Mouse (Mus musculus): ENCODE data around the gene Gm11567.
"Not testable (repeated sequence)": the region's sequence is repeated elsewhere in the genome, so short reads cannot be mapped to it uniquely, and the experiment has no call there.

The Gm11567 gene

GRCm38 (mm10) chr11:99878887-99879286 is at the start of gene Gm11567:
Gene Gm11567, plus strand, starts transcription at chr11:99879187.
- DNase-seq, result not testable (repeated sequence)

GRCm38 (mm10) chr11:99837966-99838365 is 41.0 kb upstream of the Gm11567 start, which contains the start of gene 2300003K06Rik:
Gene 2300003K06Rik, minus strand, starts transcription at chr11:99838066.
- no peak for DNase-seq

- no peak for DNase-seq
Measured at GRCm38 (mm10) chr11:99842185-99842584, 36.8 kb upstream of the Gm11567 start.

GRCm38 (mm10) chr11:99846746-99847145 is 32.2 kb upstream of the Gm11567 start:
- no peak for DNase-seq

- no peak for DNase-seq
Measured at GRCm38 (mm10) chr11:99851508-99851907, 27.5 kb upstream of the Gm11567 start, which contains the start of gene Krtap4-16. Gene Krtap4-16, minus strand, starts transcription at chr11:99851608.

- DNase-seq, result no peak
Measured at GRCm38 (mm10) chr11:99854121-99854520, 24.9 kb upstream of the Gm11567 start.

GRCm38 (mm10) chr11:99857617-99858016 is 21.4 kb upstream of the Gm11567 start, which contains the start of gene Gm11568:
Gene Gm11568, plus strand, starts transcription at chr11:99857917.
- no peak for DNase-seq

- no peak for DNase-seq
Measured at GRCm38 (mm10) chr11:99858761-99859160, 20.2 kb upstream of the Gm11567 start.

- DNase-seq, result not testable (repeated sequence)
Measured at GRCm38 (mm10) chr11:99864176-99864575, 14.8 kb upstream of the Gm11567 start, which contains the start of gene Gm11559. Gene Gm11559, plus strand, starts transcription at chr11:99864476.

- DNase-seq, result not testable (repeated sequence)
Measured at GRCm38 (mm10) chr11:99873089-99873488, 5.9 kb upstream of the Gm11567 start, which contains the start of gene Krtap9-1. Gene Krtap9-1, plus strand, starts transcription at chr11:99873389.

GRCm38 (mm10) chr11:99907620-99908019 is 28.6 kb downstream of the Gm11567 start, which contains the start of gene Krtap31-1:
Gene Krtap31-1, plus strand, starts transcription at chr11:99907920.
- no peak for DNase-seq

GRCm38 (mm10) chr11:99914451-99914850 is 35.5 kb downstream of the Gm11567 start, which contains the start of gene Gm11565:
Gene Gm11565, plus strand, starts transcription at chr11:99914751.
- DNase-seq, result no peak

Data from spleen, adult 18-20 months (tissue).